Mouse (Mus musculus) brain, embryonic 14.5 days (tissue): Measurements from ENCODE around the gene Tcaf3. TPM values are rescaled to one million over a fixed set of nuclear protein-coding genes. Genes with fewer than 3 reads are reported as not detected.

Source experiments
- DNase-seq: peaks from one replicate; pipeline ENCODE4 v3.0.0-alpha.2; 2011; ENCODE audit warnings: low read depth
- CTCF ChIP-seq: fragments of 200-500 bp; IDR thresholded peaks from 2 replicates; pipeline ENCODE4 v1.5.1; 2012; ENCODE audit warnings: inconsistent platforms, mild to moderate bottlenecking, moderate library complexity, borderline replicate concordance; ENCODE audit not compliant: insufficient read depth, insufficient read length; ENCODE audit errors: extremely low read depth
- POLR2A ChIP-seq: fragments of 200-500 bp; IDR thresholded peaks from 2 replicates; pipeline ENCODE4 v1.6.1; 2012; ENCODE audit warnings: mild to moderate bottlenecking, inconsistent platforms, borderline replicate concordance; ENCODE audit not compliant: poor library complexity, insufficient read depth, insufficient read length, severe bottlenecking; ENCODE audit errors: extremely low read depth
- polyA plus RNA-seq: library from polyadenylated mRNA; depleted of rRNA; stranded (reverse); fragments of >200 nt; gene quantifications from 2 replicates; pipeline ENCODE4 v1.2.3, GENCODE M21; 2012; rRNA removed

Tcaf3 gene
- polyA plus RNA-seq, 1 experiment = not detected

DNA sequence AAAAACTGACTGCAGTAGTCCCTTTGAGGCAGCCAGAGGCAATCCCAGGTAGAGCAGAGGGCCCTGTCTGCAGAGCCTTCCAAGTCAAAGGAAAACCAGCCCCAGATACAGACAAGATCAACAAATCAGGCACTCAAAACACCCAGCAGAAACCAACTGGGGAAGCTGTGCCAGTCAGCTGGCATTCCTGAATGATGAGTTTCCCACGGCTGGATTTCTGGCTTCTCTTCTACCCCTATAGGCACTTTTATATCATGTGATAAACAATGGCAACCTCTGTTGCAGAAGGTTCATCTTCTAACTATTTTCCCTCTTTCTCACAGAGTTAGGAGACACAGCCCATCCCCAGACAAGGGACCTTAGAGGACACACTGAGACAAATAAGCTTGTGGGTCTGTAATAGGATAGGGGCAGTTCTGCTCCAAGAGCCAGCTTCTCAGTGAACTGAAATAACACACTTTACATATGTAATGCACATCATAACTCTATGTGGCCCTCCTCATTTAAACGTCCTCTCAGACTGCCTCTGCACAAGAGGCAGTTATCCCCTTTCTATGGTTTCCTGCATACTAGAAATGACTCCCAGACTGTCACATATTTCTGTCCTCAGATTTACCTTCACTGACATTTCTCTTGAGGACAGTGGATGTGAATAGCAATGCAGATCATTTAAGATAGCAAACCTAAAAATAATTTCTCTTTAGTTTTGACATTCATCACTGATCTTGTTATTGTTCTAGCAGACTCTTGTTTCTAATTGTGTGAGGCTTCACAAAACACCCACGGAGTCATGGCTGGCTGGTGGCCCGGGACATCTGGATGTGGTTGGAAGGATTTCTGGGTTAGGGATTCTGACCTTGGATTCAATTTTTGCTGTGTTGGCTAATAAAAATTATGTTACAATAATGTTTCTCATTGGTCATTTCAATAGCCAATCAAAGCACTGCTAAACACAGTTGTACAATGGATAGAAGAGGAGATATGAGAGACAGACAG is 55.2 kb downstream of the Tcaf3 start:
- no peak for DNase-seq
- no peak for TF ChIP-seq CTCF
- TF ChIP-seq POLR2A = no peak

DNA sequence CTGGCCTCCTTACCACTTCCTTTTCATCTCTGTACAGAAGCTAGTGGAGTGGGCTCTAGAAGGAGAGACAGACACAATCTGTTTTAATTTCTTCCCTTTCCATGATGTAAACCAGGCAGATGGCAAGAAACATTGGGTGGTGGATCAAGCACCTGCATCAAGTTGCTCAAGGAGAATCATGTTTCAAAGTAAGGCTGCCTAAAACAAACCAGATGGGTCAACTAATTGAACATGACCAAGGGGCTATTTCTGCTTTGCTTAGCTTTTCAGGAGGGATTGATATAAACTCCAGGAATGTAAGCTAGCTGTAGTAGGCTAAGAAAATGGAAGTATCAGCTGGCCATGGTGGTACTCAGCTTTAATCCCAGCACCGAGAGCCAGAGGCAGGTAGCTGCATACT is 56.8 kb downstream of the Tcaf3 start:
- no peak for DNase-seq
- TF ChIP-seq CTCF (no peak), POLR2A (no peak)

DNA sequence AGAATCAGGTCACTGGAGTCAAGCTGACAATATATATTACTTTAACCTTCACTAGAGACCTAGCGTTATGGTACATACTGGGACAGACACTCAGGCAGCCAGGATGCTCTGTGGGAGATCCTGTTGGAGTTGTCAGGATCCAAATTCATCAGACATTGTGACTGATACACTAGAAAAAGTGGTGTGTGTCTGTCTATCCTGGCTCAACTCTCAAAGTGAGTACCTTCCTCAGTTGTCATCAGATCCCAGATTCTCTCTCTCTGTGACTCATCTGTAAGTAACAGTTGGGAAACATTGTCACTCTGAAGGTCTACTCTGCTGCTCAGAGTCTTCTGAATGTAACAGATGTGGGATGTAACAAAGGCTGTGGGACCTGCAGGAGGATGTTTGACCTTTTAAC is 57.8 kb downstream of the Tcaf3 start:
- DNase-seq = no peak
- TF ChIP-seq POLR2A (no peak), CTCF (no peak)

Other genes with a start within 250 kb of the Tcaf3 start
- gene Zyx, start 248.1 kb downstream of the Tcaf3 start, polyA plus RNA-seq = 59.5 and 76.3 TPM in 2 replicates
- 1.2 and 1.3 TPM in 2 replicates for gene Epha1, start 224.4 kb downstream of the Tcaf3 start, polyA plus RNA-seq
- 0.16 and 0.29 TPM in 2 replicates for gene Tas2r143, start 197.5 kb downstream of the Tcaf3 start, polyA plus RNA-seq
- gene Tas2r135, start 192.3 kb downstream of the Tcaf3 start, polyA plus RNA-seq = 0.07 TPM in 1 of 2 replicates, not detected in the other
- gene Tas2r126, start 163.2 kb downstream of the Tcaf3 start, polyA plus RNA-seq = 0.10 TPM in 1 of 2 replicates, not detected in the other
- gene Olfr458, start 132.5 kb downstream of the Tcaf3 start, polyA plus RNA-seq = not detected in 2 replicates
- not detected in 2 replicates for gene Olfr457, start 121.4 kb downstream of the Tcaf3 start, polyA plus RNA-seq
- gene Olfr456, start 110.5 kb downstream of the Tcaf3 start, polyA plus RNA-seq = not detected in 2 replicates
- not detected in 2 replicates for gene Olfr455, start 50.1 kb downstream of the Tcaf3 start, polyA plus RNA-seq
- gene Tcaf2, start 47.6 kb upstream of the Tcaf3 start, polyA plus RNA-seq = 0.79 and 1.6 TPM in 2 replicates
- 128 and 153 TPM in 2 replicates for gene Tcaf1, start 112.4 kb upstream of the Tcaf3 start, polyA plus RNA-seq
- gene Olfr453, start 141.7 kb upstream of the Tcaf3 start, polyA plus RNA-seq = not detected in 2 replicates
- not detected in 2 replicates for gene Olfr38, start 158.7 kb upstream of the Tcaf3 start, polyA plus RNA-seq
- gene Olfr452, start 187.4 kb upstream of the Tcaf3 start, polyA plus RNA-seq = not detected in 2 replicates
- not detected in 2 replicates for gene Olfr450, start 214.2 kb upstream of the Tcaf3 start, polyA plus RNA-seq
- gene Olfr449, start 236.7 kb upstream of the Tcaf3 start, polyA plus RNA-seq = not detected in 2 replicates